Mouse (Mus musculus) cortical plate, adult 2 months (tissue): ENCODE data around the gene Ccser1.

Experiments
- CTCF ChIP-seq: fragments of 200-500 bp; IDR thresholded peaks from 2 replicates; pipeline ENCODE4 v1.5.1; 2011; ENCODE audit warnings: mild to moderate bottlenecking, control low read depth, low read length; ENCODE audit not compliant: insufficient read depth; ENCODE audit errors: extremely low read depth
- POLR2A ChIP-seq: fragments of 200-500 bp; IDR thresholded peaks from 2 replicates; pipeline ENCODE4 v1.6.1; 2011; ENCODE audit warnings: mild to moderate bottlenecking, low read length, control low read depth; ENCODE audit not compliant: insufficient read depth; ENCODE audit errors: extremely low read depth

GRCm38 (mm10) chr6:62340319-62340718, 1160.2 kb downstream of the Ccser1 start:
- no peak for TF ChIP-seq CTCF
- TF ChIP-seq POLR2A: no peak
